Mouse (Mus musculus): ENCODE results near the gene Ptbp1.

- TF ChIP-seq CTCF (IDR thresholded peaks at IDR 0.05; ENCODE audit: low read depth) (no peak), EP300 (IDR thresholded peaks at IDR 0.05; ENCODE audit: low read depth) (no peak)
Observed at GRCm38 (mm10) chr10:79862049-79862788, 8.0 kb downstream of the Ptbp1 start.

All from liver, embryonic 14.5 days (tissue).